Mouse (Mus musculus) megakaryocyte progenitor cell, adult 5-6 weeks (primary cell): ENCODE measurements at regions not wholly inside any gene's neighbourhood (a gene's known extent, or its start where the extent isn't known, plus 50 kb on each side); places are given as distances from the start of the nearest gene placed in this dataset.
"Not testable (repeated sequence)": the region's sequence is repeated elsewhere in the genome, so short reads cannot be mapped to it uniquely, and the experiment has no call there.

Experiments used
- ATAC-seq: replicated peaks from 2 replicates; pipeline ENCODE4 v1.8.0; 2016; ENCODE audit warnings: mild to moderate bottlenecking, moderate TSS enrichment, inconsistent platforms; ENCODE audit not compliant: poor library complexity

- ATAC-seq: no peak
Observed at GRCm38 (mm10) chr17:16918191-16918590, 145.7 kb upstream of the Zfp960 start.

GRCm38 (mm10) chr17:16926200-16926599 lies 137.7 kb upstream of the Zfp960 start:
- no peak for ATAC-seq

DNA sequence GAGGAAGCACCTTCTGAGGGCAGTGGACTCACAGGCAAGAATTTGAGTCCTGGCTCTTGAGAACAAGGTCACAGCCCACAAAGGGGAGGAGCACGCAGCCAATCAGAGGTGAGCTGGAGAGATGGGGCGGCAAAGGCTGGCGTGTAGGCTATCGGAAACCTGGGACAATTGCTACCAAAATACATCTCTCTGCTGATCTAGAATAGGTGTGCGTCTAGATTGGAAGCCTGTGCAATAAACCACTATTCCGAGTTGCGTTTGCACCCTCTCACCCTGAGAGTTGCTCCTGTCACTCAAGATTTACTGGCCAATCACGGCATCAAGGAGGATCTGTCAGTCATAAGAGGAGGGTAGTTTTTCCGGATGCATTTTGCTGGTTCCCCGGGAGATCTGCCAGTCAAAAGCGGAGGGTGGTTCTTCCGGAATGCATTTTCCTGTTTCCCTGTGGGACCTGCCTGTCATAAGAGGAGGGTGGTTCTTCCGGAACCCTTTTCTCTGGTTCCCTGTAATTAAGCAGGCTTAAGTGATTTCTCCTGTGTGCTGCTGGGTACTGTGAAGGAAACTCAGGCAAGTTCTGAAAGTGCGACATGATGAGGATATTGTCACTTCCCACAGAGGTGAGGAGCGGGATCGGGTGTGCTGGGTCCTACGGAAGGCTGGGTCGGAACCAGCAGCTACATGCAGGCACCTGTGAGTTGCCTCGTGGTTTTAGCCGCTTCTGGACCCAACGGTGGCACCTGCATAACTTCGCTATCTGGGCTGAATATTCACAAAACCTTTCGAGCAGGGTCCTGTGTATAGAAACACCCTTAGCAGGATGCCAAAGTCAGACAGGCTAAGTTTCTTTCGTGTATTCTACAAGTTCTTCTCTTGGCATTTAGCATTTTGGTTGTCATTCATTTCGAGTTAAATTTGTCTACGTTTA lies 112.6 kb upstream of the Zfp960 start:
- peak; percentile 100 for ATAC-seq

DNA sequence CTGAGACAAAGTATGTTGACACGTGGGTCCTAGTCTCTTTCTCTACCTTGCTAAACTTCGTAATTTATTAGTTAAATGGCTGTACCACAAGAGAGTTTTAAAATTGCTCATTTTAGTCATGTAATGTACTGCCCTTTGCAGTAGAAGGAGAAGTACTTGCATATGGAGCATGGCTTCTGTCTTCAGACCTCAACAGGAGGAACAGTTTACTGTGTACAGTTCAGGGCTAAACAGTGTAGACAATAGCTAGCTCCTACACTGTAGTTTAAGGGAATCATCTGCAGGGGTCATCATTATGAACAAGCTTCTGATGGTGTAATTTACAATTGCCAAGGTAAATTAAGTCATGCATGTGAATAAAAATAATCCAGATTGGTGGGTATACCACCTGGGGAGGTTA lies 111.8 kb upstream of the Zfp960 start:
- ATAC-seq: peak; percentile 56

DNA sequence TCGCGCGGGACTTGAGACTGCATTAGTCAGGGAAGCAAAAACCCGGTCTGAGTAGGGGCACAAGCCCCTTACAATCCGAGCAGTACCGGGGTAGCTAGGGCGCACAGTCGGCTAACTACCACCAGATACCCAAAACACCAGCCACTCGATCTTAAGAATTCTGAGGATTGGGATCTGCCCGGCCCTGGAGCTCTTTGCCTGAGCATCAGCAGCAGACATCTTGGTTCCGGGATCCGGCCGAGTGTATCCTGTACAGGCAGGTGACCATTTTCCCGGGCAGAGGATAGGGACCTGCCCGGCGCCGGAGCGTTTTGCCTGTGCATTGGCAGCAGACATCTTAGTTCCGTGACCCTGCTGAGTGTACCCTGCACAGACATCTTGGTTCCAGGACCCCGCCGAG lies 66.7 kb upstream of the Zfp960 start:
- not testable (repeated sequence) for ATAC-seq

GRCm38 (mm10) chr17:17004632-17005265 lies 59.2 kb upstream of the Zfp960 start:
- peak; percentile 100 for ATAC-seq

DNA sequence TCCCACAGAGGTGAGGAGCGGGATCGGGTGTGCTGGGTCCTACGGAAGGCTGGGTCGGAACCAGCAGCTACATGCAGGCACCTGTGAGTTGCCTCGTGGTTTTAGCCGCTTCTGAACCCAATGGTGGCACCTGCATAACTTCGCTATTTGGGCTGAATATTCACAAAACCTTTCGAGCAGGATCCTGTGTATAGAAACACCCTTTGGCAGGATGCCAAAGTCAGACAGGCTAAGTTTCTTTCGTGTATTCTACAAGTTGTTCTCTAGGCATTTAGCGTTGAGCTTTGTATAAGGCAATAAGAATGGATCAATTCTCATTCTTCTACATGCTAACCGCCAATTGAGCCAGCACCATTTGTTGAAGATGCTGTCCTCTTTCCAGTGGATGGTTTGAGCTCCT lies 58.6 kb upstream of the Zfp960 start:
- not testable (repeated sequence) for ATAC-seq
